Mouse (Mus musculus): ENCODE data around the gene Ssxa1. TPM values are rescaled to one million over a fixed set of nuclear protein-coding genes. Genes with fewer than 3 reads are reported as not detected.

Ssxa1 gene
- not detected in 2 replicates for polyA plus RNA-seq (2015; fragmentation: Nextera tagmentation; extraction: Ambion mirVana)

DNA sequence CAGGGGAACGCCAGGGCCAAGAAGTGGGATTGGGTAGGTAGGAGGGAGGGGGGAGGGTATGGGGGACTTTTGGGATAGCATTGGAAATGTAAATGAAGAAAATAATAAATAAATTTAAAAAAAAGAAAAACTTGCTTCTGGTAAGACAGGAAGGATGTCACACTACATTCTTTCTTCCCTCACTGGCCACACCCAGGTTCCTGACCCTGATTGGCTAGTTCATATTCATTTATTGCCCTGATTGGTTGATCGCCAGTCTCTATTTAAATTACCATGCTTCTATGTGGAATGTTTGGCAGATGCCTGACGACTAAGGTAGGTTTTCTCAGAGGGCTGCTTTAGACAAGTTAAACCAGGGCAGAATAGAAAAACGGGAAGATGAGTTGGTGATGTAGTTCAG is at the start of gene Ssxa1:
Ssxa1 (plus strand) TSS at position 301 of the 400 bp plus-strand sequence.

GRCm38 (mm10) chrX:21068106-21068505 is 47.5 kb upstream of the Ssxa1 start, which contains the start of gene Spaca5:
Spaca5 (plus strand) TSS chrX:21068406.

GRCm38 (mm10) chrX:21088983-21089866 is 26.4 kb upstream of the Ssxa1 start, which contains the start of gene Zfp300:
Zfp300 (minus strand) TSS chrX:21089527.

Other genes with a start within 250 kb of the Ssxa1 start
- 51.9 and 61.8 TPM in 2 replicates for gene Timp1, start 245.7 kb upstream of the Ssxa1 start, polyA plus RNA-seq (2015; fragmentation: Nextera tagmentation; extraction: Ambion mirVana)
- 10.5 and 32.6 TPM in 2 replicates for gene Syn1, start 194.8 kb upstream of the Ssxa1 start, polyA plus RNA-seq (2015; fragmentation: Nextera tagmentation; extraction: Ambion mirVana)
- 18.0 and 19.7 TPM in 2 replicates for gene Cfp, start 184.3 kb upstream of the Ssxa1 start, polyA plus RNA-seq (2015; fragmentation: Nextera tagmentation; extraction: Ambion mirVana)
- 8.5 and 9.2 TPM in 2 replicates for gene Elk1, start 165.2 kb upstream of the Ssxa1 start, polyA plus RNA-seq (2015; fragmentation: Nextera tagmentation; extraction: Ambion mirVana)
- 92.3 and 95.6 TPM in 2 replicates for gene Uxt, start 153.8 kb upstream of the Ssxa1 start, polyA plus RNA-seq (2015; fragmentation: Nextera tagmentation; extraction: Ambion mirVana)
- gene Zfp182, start 53.5 kb upstream of the Ssxa1 start, polyA plus RNA-seq (2015; fragmentation: Nextera tagmentation; extraction: Ambion mirVana), result 6.3 and 6.4 TPM in 2 replicates
- gene Spaca5, start 47.4 kb upstream of the Ssxa1 start, polyA plus RNA-seq (2015; fragmentation: Nextera tagmentation; extraction: Ambion mirVana), result not detected in 2 replicates
- 1.8 and 3.3 TPM in 2 replicates for gene Zfp300, start 26.3 kb upstream of the Ssxa1 start, polyA plus RNA-seq (2015; fragmentation: Nextera tagmentation; extraction: Ambion mirVana)
- gene Gm21876, start 59.8 kb downstream of the Ssxa1 start, polyA plus RNA-seq (2015; fragmentation: Nextera tagmentation; extraction: Ambion mirVana), result not detected in 2 replicates